Comparison of ENCODE assay signal across 16 mouse cellular contexts in genomic region chr11:87025351-87025750, GRCm38 (mm10). TPM values are rescaled to one million over a fixed set of nuclear protein-coding genes. Genes with fewer than 3 reads are reported as not detected.
DNase-seq lines count a peak whose midpoint lies in the region; ATAC-seq lines count a peak whose summit lies in the region.
"Had no signal": no experiment of that assay in that cellular context is flagged by ENCODE, and none has a peak within 500 bp of the region (broad histone marks: within the 10 kb centered on the region; RNA-seq: fewer than 3 reads in every experiment).

No protein-coding gene starts in this region.

- peak; percentile 23; the same call in 1 of the 2 replicates for ATAC-seq in frontal cortex, adult (ENCODE audit: low TSS enrichment)
- ATAC-seq: forebrain, embryonic 13.5 days; inflammation-experienced regulatory T-cells, adult 6 months had no signal

- no peak for DNase-seq in frontal cortex, postnatal 14 days (ENCODE audit: low spot score in 2 of 2)
- DNase-seq in layer of hippocampus, adult 11-12 months (ENCODE audit: low spot score) = peak; percentile 28
- DNase-seq in layer of hippocampus, adult 8-10 months (ENCODE audit: low spot score in 2 of 2) = no peak
- DNase-seq in urinary bladder, postnatal 14 days (ENCODE audit: low spot score) = peak; percentile 20
- no peak for DNase-seq in urinary bladder, postnatal 25 days (ENCODE audit: low spot score)
- no peak for DNase-seq in embryo, embryonic 10.5 days (ENCODE audit: low spot score)
- no peak for DNase-seq in thymus, postnatal 0 days (ENCODE audit: low spot score)
- DNase-seq: adrenal gland, postnatal 10 days; cerebellum, postnatal 14 days; kidney, postnatal 10 days; lung, embryonic 14.5 days; midbrain, embryonic 14.5 days; thymus, postnatal 36 days had no signal

RNA-seq across cellular contexts. Expression of gene Ypel2, which starts 31.8 kb away (rescaled TPM):
- total RNA-seq in layer of hippocampus, adult 8-10 months (2022) = 10 to 100 TPM; 21.5 to 28.4 (median 24.6) TPM
- polyA plus RNA-seq in thymus, postnatal 0 days (2015; fragmentation: Nextera tagmentation; extraction: Ambion mirVana) = 9.5 and 9.6 TPM in 2 replicates

RNA-seq across cellular contexts. Expression of gene Gdpd1, which starts 48.5 kb away (rescaled TPM):
- 10 to 100 TPM; 39.8 to 54.5 (median 45.0) TPM for total RNA-seq in layer of hippocampus, adult 8-10 months (2022)
- polyA plus RNA-seq in thymus, postnatal 0 days (2015; fragmentation: Nextera tagmentation; extraction: Ambion mirVana) = 12.6 and 14.6 TPM in 2 replicates

Comparison
In these comparisons a context has a peak if more than half of its experiments do, and no peak if none do; other contexts are left out.
1. DNase-seq: peak in layer of hippocampus, adult 11-12 months (single experiment) and urinary bladder, postnatal 14 days (single experiment); none in frontal cortex, postnatal 14 days (0 of 2), layer of hippocampus, adult 8-10 months (0 of 2), urinary bladder, postnatal 25 days (single experiment), embryo, embryonic 10.5 days (single experiment) and thymus, postnatal 0 days (single experiment).